Mouse (Mus musculus) ES-Bruce4 (cell line): Measurements from ENCODE around the gene Armc8. TPM values are rescaled to one million over a fixed set of nuclear protein-coding genes. Genes with fewer than 3 reads are reported as not detected.

Source experiments
- H3K27ac ChIP-seq: 2 replicates; pipeline ENCODE4 v1.5.1; 2012; ENCODE audit warnings: low read length, inconsistent platforms; ENCODE audit not compliant: insufficient read depth
- H3K27me3 ChIP-seq: 2 replicates; pipeline ENCODE4 v1.6.1; 2012; ENCODE audit warnings: mild to moderate bottlenecking, low read length, inconsistent platforms; ENCODE audit not compliant: control insufficient read depth, poor library complexity, insufficient read depth, severe bottlenecking
- H3K36me3 ChIP-seq: 2 replicates; pipeline ENCODE4 v1.6.1; 2012; ENCODE audit warnings: inconsistent platforms, mild to moderate bottlenecking, low read length, moderate library complexity; ENCODE audit not compliant: control insufficient read depth, poor library complexity, insufficient read depth, severe bottlenecking
- H3K4me1 ChIP-seq: one replicate; pipeline ENCODE4 v1.8.1; 2011; ENCODE audit warnings: low read length; ENCODE audit not compliant: control insufficient read depth, insufficient read depth
- H3K4me3 ChIP-seq: 2 replicates; pipeline ENCODE4 v1.5.1; 2011; ENCODE audit warnings: low read depth, mild to moderate bottlenecking, low read length
- H3K9ac ChIP-seq: 2 replicates; pipeline ENCODE4 v1.6.1; 2012; ENCODE audit warnings: low read depth, mild to moderate bottlenecking, inconsistent platforms; ENCODE audit not compliant: poor library complexity, severe bottlenecking
- H3K9me3 ChIP-seq: replicated peaks from 2 replicates; pipeline ENCODE4 v1.6.1; 2012; ENCODE audit warnings: mild to moderate bottlenecking, low read length, inconsistent platforms; ENCODE audit not compliant: control insufficient read depth, poor library complexity, insufficient read depth, severe bottlenecking
- CTCF ChIP-seq: IDR thresholded peaks from one replicate; pipeline ENCODE4 v1.8.1; 2011; ENCODE audit warnings: low read depth, low read length
- EP300 ChIP-seq: IDR thresholded peaks from 2 replicates; pipeline ENCODE4 v1.6.1; 2011; ENCODE audit warnings: low read depth, low read length; ENCODE audit not compliant: insufficient read depth
- POLR2A ChIP-seq: IDR thresholded peaks from one replicate; pipeline ENCODE4 v1.8.1; 2011; ENCODE audit warnings: low read length; ENCODE audit not compliant: insufficient read depth
- polyA plus RNA-seq: library from polyadenylated mRNA; stranded (reverse); fragments of >200 nt; gene quantifications from 2 replicates; pipeline ENCODE4 v1.2.4, GENCODE M21; 2011; ENCODE audit warnings: low read depth; ENCODE audit not compliant: missing spikeins, insufficient read depth, insufficient read length

Gene Armc8
- polyA plus RNA-seq, 1 experiment, result 48.2 TPM

DNA sequence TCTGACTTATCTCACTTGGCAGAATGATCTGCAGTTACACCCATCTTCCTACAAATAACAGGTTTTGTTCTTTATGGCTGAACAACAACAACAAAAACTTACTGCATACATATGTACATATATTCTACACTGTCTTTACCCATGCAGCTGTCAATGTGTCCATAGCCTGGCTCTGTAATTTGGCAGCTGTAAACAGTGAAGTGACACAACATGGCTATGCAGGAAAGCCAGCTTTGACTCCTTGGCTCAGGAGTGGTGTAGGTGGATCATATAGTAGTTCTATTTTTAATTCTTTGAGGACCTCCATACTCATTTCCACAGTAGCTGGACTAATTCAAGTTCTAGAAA is 9.2 kb downstream of the Armc8 start:
- Histone ChIP-seq H3K9me3 (no peaks in the 10 kb centered on the region), H3K27me3 (no peaks in the 10 kb centered on the region), H3K4me3 (no peak overlapping the region), H3K9ac (no peak overlapping the region), H3K27ac (no peak overlapping the region), H3K4me1 (no peaks in the 10 kb centered on the region), H3K36me3 (no peaks in the 10 kb centered on the region)
- TF ChIP-seq EP300 (no peak), CTCF (no peak), POLR2A (no peak)

DNA sequence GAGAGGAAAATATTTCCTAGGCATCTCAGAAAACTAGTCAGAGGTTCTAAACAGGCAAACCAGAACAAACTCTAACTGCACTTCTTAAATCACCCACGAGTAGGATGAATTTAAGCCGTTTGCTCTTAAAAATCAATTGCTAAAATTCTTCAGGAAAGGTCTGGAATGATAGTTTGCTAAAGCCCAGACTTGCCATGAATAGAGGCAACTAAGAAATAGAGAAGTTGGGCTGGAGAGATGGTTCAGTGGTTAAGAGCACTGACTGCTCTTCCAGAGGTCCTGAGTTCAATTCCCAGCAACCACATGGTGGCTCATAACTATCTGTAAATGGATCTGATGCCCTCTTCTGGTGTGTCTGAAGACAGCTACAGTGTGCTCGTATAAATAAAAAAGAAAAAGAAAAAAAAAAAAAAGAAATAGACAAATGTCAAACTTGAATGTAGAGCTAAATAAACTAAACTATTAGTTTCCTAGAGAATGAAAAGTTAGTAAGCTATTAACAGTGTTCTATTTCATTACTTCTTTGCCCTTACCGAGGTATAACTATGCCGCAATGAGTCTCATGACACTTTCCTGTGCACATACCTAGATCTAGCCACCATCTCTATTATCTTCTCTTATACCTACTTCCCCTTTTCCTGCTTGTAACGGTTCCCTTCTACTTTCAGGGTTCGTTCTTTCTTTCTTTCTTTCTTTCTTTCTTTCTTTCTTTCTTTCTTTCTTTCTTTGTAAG is 9.7 kb downstream of the Armc8 start:
- Histone ChIP-seq H3K36me3 (no peaks in the 10 kb centered on the region), H3K9ac (no peak overlapping the region), H3K27ac (no peak overlapping the region), H3K4me1 (no peaks in the 10 kb centered on the region), H3K4me3 (no peak overlapping the region), H3K27me3 (no peaks in the 10 kb centered on the region), H3K9me3 (no peaks in the 10 kb centered on the region)
- TF ChIP-seq POLR2A (no peak), EP300 (no peak), CTCF (no peak)

DNA sequence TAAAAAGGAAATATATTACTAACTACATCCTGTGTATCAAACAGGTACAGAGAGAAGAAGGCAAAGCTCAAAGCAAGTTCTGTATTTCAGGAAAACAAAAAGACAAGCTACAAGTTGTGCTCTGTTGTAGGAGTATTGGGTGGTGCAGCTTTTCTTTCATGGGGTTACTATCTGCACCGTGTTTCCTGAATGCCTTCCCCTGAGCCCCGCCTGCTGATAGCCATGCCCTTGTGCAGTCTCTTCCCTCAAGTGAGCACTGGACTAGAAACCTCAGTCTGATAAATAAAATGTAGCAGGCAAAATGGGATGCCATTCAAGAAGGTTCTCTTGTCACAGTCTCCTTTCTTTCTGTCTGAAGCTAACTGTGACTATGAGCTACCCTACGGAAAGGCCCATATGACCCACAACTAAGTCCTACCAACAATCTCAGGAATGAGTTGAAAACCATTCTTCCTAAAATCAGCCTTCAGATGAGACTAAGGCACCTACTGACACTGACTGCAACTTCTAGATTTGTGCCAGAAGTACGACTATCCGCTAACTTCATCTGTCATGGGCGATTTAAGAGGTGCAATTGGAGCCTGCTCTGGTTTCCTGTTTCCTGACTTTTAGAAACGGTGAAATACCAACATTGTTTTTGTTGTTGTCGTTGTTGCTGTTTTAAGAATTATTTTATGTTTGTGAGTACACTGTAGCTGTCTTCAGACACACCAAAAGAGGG is 11.0 kb downstream of the Armc8 start:
- TF ChIP-seq POLR2A (no peak), EP300 (no peak), CTCF (no peak)
- Histone ChIP-seq H3K27me3 (no peaks in the 10 kb centered on the region), H3K9me3 (no peaks in the 10 kb centered on the region), H3K9ac (no peak overlapping the region), H3K27ac (no peak overlapping the region), H3K36me3 (no peaks in the 10 kb centered on the region), H3K4me3 (no peak overlapping the region), H3K4me1 (no peaks in the 10 kb centered on the region)

DNA sequence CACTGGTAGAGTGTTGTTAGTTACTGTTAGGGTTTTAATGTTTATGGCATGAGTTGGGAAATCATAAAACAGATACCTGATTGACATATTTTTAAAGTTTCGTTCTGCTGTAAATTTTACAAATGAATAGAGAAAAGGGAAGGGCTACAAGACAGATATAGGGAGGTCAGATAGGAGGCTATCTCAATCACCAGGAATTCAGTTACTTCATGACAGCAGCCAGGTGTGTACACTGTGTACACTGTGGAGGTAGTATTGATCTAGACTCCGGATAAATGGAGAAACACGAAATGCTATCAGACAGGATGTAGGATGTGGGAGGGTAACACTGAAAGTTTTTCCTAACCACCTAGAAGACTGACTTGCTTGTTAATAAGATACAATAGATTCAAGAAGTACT is 13.4 kb downstream of the Armc8 start:
- Histone ChIP-seq H3K4me3 (no peak overlapping the region), H3K9me3 (no peaks in the 10 kb centered on the region), H3K9ac (no peak overlapping the region), H3K4me1 (no peaks in the 10 kb centered on the region), H3K27me3 (no peaks in the 10 kb centered on the region), H3K36me3 (no peaks in the 10 kb centered on the region), H3K27ac (no peak overlapping the region)
- TF ChIP-seq POLR2A (no peak), CTCF (no peak), EP300 (no peak)

DNA sequence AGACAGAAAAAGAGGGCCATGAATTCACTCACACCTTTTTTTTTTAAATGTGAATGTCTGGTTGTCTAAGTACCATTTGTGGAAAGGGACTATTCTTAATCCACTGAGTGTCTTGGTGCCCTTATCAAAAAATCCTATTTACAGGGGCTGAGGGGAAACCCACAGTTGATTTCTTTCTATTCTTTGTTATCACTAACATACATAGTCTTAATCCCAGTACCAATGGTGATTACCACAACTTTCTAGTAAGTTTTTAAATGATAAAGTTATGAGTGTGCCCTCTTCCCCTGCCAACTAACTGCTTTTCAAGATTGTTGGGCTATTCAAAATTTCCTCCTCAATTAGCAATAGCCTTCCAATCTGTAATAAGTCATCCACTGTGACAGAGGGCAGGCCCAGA is 14.6 kb downstream of the Armc8 start:
- H3K9ac ChIP-seq, result no peak overlapping the region
- no peak for TF ChIP-seq CTCF
- TF ChIP-seq POLR2A, result no peak
- no peak for TF ChIP-seq EP300

DNA sequence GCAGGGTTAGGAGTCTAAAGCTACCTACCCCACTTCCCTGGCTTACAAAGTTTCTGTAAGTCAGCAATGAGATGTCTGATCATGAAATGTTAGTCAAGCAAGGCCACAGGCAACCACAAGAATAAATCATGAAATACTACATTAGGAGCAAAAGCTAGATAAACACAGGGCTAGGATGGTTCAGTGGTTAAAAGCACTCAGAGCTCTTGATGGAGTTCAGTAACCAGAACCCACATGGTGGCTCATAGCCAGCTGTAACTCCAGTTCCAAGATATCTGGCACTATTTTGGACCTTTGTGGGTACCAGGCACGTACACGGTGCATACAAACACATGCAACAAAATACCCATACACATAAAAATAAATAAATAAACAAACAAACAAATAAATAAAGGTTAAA is 15.7 kb downstream of the Armc8 start:
- Histone ChIP-seq H3K9ac (no peak overlapping the region), H3K27ac (no peak overlapping the region)

More for the DNA sequence above, 14.6 kb downstream of the Armc8 start:
- Histone ChIP-seq H3K4me3 (no peak overlapping the region), H3K9me3 (no peaks in the 10 kb centered on the region), H3K27me3 (no peaks in the 10 kb centered on the region), H3K4me1 (no peaks in the 10 kb centered on the region), H3K27ac (no peak overlapping the region), H3K36me3 (no peaks in the 10 kb centered on the region)

More for the DNA sequence above, 15.7 kb downstream of the Armc8 start:
- Histone ChIP-seq H3K36me3 (no peaks in the 10 kb centered on the region), H3K27me3 (no peaks in the 10 kb centered on the region), H3K9me3 (no peaks in the 10 kb centered on the region), H3K4me1 (no peaks in the 10 kb centered on the region), H3K4me3 (no peak overlapping the region)
- TF ChIP-seq EP300, result no peak
- TF ChIP-seq CTCF, result no peak
- TF ChIP-seq POLR2A, result no peak
